Comparison of ENCODE assay signal across 8 mouse cellular contexts in genomic region chr7:24269667-24270287, GRCm38 (mm10). TPM values are rescaled to one million over a fixed set of nuclear protein-coding genes. Genes with fewer than 3 reads are reported as not detected.
DNase-seq lines count a peak whose midpoint lies in the region; ATAC-seq and TF ChIP-seq lines count a peak whose summit lies in the region.

No protein-coding gene starts in this region.

- no peak for TF ChIP-seq EP300 in liver, postnatal 0 days (IDR thresholded peaks at IDR 0.05; ENCODE audit: low read depth)

- TF ChIP-seq CTCF in Patski (IDR thresholded peaks at IDR 0.05), result no peak
- no peak for TF ChIP-seq CTCF in liver, postnatal 0 days (IDR thresholded peaks at IDR 0.05; ENCODE audit: low read depth)

- peaks cover 11% of the 10 kb centered on the region for H3K4me1 ChIP-seq in heart, embryonic 15.5 days (replicated peaks)
- H3K4me1 ChIP-seq in forebrain, embryonic 16.5 days (replicated peaks; ENCODE audit: control insufficient read depth, insufficient read depth, low read length), result peaks cover 7% of the 10 kb centered on the region
- H3K4me1 ChIP-seq in liver, postnatal 0 days (ENCODE audit: insufficient read depth), result 0 out of 2 replicates have a peak, but pooled peaks cover 2% of the 10 kb centered on the region

- POLR2A ChIA-PET in Patski (lab: Charles Lee), result interaction anchor here (0.6 to 1.4 kb wide), 4 partner anchors 11 to 35 kb away, joined by 3 to 4 read pairs (median 3); partner anchors contain the start of gene Zfp108

- H3K27ac ChIP-seq in heart, embryonic 15.5 days, result no peak overlapping the region
- no peak overlapping the region for H3K27ac ChIP-seq in forebrain, embryonic 16.5 days (ENCODE audit: low read length)
- H3K27ac ChIP-seq in liver, postnatal 0 days (ENCODE audit: low read depth), result no peak overlapping the region

- WGBS in heart, embryonic 15.5 days, result 36% methylated on average over 7 of the region's 7 CpGs
- 33% methylated on average over 7 of the region's 7 CpGs for WGBS in forebrain, embryonic 16.5 days
- WGBS in liver, postnatal 0 days (ENCODE audit: insufficient replicate concordance), result 33% methylated on average over 7 of the region's 7 CpGs

- H3K9ac ChIP-seq in heart, embryonic 15.5 days, result peak overlapping the region; percentile 87
- peak overlapping the region; percentile 95 for H3K9ac ChIP-seq in forebrain, embryonic 16.5 days (replicated peaks; ENCODE audit: low read depth, low read length)
- peak overlapping the region; percentile 64; the same call in 1 of the 2 replicates for H3K9ac ChIP-seq in liver, postnatal 0 days (replicated peaks)

- in situ Hi-C loops in Patski (cut with MboI; ENCODE audit: low pct_unique_long_range_greater_than_20kb), result no loop called here

- CTCF ChIA-PET in Patski (lab: Charles Lee), result interaction anchor here (1.2 kb wide), 1 partner anchor 15 kb away, joined by 3 read pairs; the partner anchor contains the start of gene Zfp108

- H3K36me3 ChIP-seq in heart, embryonic 15.5 days, result peaks cover 7% of the 10 kb centered on the region
- peaks cover 5% of the 10 kb centered on the region; the same call in 1 of the 2 replicates for H3K36me3 ChIP-seq in forebrain, embryonic 16.5 days (ENCODE audit: control insufficient read depth, insufficient read depth)
- H3K36me3 ChIP-seq in liver, postnatal 0 days (replicated peaks; ENCODE audit: insufficient read depth, low read length), result no peaks in the 10 kb centered on the region; the same call in 1 of the 2 replicates

- H3K9me3 ChIP-seq in heart, embryonic 15.5 days (replicated peaks), result no peaks in the 10 kb centered on the region
- H3K9me3 ChIP-seq in forebrain, embryonic 16.5 days (ENCODE audit: control insufficient read depth, low read length), result no peaks in the 10 kb centered on the region
- H3K9me3 ChIP-seq in liver, postnatal 0 days (ENCODE audit: low read length), result no peaks in the 10 kb centered on the region

- H3K27me3 ChIP-seq in heart, embryonic 15.5 days, result no peaks in the 10 kb centered on the region
- no peaks in the 10 kb centered on the region for H3K27me3 ChIP-seq in Patski
- no peaks in the 10 kb centered on the region for H3K27me3 ChIP-seq in forebrain, embryonic 16.5 days (replicated peaks; ENCODE audit: control insufficient read depth, insufficient read depth, low read length)
- H3K27me3 ChIP-seq in liver, postnatal 0 days (ENCODE audit: insufficient read depth, low read length), result no peaks in the 10 kb centered on the region

- no peak for ATAC-seq in heart, embryonic 15.5 days (replicated peaks; ENCODE audit: insufficient number of reproducible peaks, insufficient read depth, low FRiP score, low read depth)
- ATAC-seq in Patski, result peak; percentile 34
- peak; percentile 58 for ATAC-seq in forebrain, embryonic 16.5 days
- ATAC-seq in liver, postnatal 0 days, result peak; percentile 26; the same call in 1 of the 2 replicates

- H3K4me2 ChIP-seq in heart, embryonic 15.5 days, result peak overlapping the region; percentile 90
- H3K4me2 ChIP-seq in forebrain, embryonic 16.5 days (ENCODE audit: low read length), result peak overlapping the region; percentile 92
- peak overlapping the region; percentile 86 for H3K4me2 ChIP-seq in liver, postnatal 0 days (ENCODE audit: low read depth, low read length)

- H3K4me3 ChIP-seq in heart, embryonic 15.5 days, result peak overlapping the region; percentile 89
- peak overlapping the region; percentile 83 for H3K4me3 ChIP-seq in forebrain, embryonic 16.5 days (replicated peaks; ENCODE audit: low read length)
- peak overlapping the region; percentile 58 for H3K4me3 ChIP-seq in liver, postnatal 0 days (ENCODE audit: low read depth, low read length)

- DNase-seq in heart, adult 9 months (ENCODE audit: low spot score in 2 of 2), result no peak
- no peak for DNase-seq in Patski (ENCODE audit: low read depth, low spot score)
- DNase-seq in liver, postnatal 0 days, result no peak
- no peak for DNase-seq in ovary, postnatal 10 days (ENCODE audit: low spot score)
- no peak for DNase-seq in right cerebral cortex, postnatal 4 days
- no peak for DNase-seq in frontal cortex, adult 2 months (ENCODE audit: extremely low spot score in 1 of 2, low spot score in 1 of 2)

RNA-seq across cellular contexts. Expression of gene Zfp93, which starts 0.4 kb away (rescaled TPM):
- 5.4 and 6.5 TPM in 2 replicates for polyA plus RNA-seq in heart, embryonic 15.5 days (2015; fragmentation: Nextera tagmentation; extraction: Ambion mirVana)
- polyA plus RNA-seq in Patski (2021), result 12.5 TPM
- 11.7 and 12.8 TPM in 2 replicates for polyA plus RNA-seq in forebrain, embryonic 16.5 days (2015; fragmentation: Nextera tagmentation; extraction: Ambion mirVana)
- 1.1 and 1.2 TPM in 2 replicates for polyA plus RNA-seq in liver, postnatal 0 days (2015; fragmentation: Nextera tagmentation; extraction: Ambion mirVana)
- polyA plus RNA-seq in frontal cortex, adult 2 months (2012; rRNA removed), result 8.7 and 9.0 TPM in 2 replicates

RNA-seq across cellular contexts. Expression of gene Zfp108, which starts 15.2 kb away (rescaled TPM):
- polyA plus RNA-seq in heart, embryonic 15.5 days (2015; fragmentation: Nextera tagmentation; extraction: Ambion mirVana), result 2.1 and 3.0 TPM in 2 replicates
- polyA plus RNA-seq in Patski (2021), result 4.6 TPM
- 5.7 and 6.3 TPM in 2 replicates for polyA plus RNA-seq in forebrain, embryonic 16.5 days (2015; fragmentation: Nextera tagmentation; extraction: Ambion mirVana)
- 0.31 and 0.79 TPM in 2 replicates for polyA plus RNA-seq in liver, postnatal 0 days (2015; fragmentation: Nextera tagmentation; extraction: Ambion mirVana)
- polyA plus RNA-seq in frontal cortex, adult 2 months (2012; rRNA removed), result 4.7 and 5.7 TPM in 2 replicates

RNA-seq across cellular contexts. Expression of gene Zfp61, which starts 31.3 kb away (rescaled TPM):
- polyA plus RNA-seq in heart, embryonic 15.5 days (2015; fragmentation: Nextera tagmentation; extraction: Ambion mirVana), result 14.3 and 19.4 TPM in 2 replicates
- 14.0 TPM for polyA plus RNA-seq in Patski (2021)
- 56.0 and 56.3 TPM in 2 replicates for polyA plus RNA-seq in forebrain, embryonic 16.5 days (2015; fragmentation: Nextera tagmentation; extraction: Ambion mirVana)
- polyA plus RNA-seq in liver, postnatal 0 days (2015; fragmentation: Nextera tagmentation; extraction: Ambion mirVana), result 1.6 and 1.8 TPM in 2 replicates
- 27.5 and 28.7 TPM in 2 replicates for polyA plus RNA-seq in frontal cortex, adult 2 months (2012; rRNA removed)

RNA-seq across cellular contexts. Expression of gene Zfp109, which starts 32.4 kb away (rescaled TPM):
- polyA plus RNA-seq in heart, embryonic 15.5 days (2015; fragmentation: Nextera tagmentation; extraction: Ambion mirVana), result 2.9 and 3.5 TPM in 2 replicates
- polyA plus RNA-seq in Patski (2021), result 4.2 TPM
- 5.5 and 6.2 TPM in 2 replicates for polyA plus RNA-seq in forebrain, embryonic 16.5 days (2015; fragmentation: Nextera tagmentation; extraction: Ambion mirVana)
- polyA plus RNA-seq in liver, postnatal 0 days (2015; fragmentation: Nextera tagmentation; extraction: Ambion mirVana), result 0.40 and 0.65 TPM in 2 replicates
- polyA plus RNA-seq in frontal cortex, adult 2 months (2012; rRNA removed), result 4.4 and 4.5 TPM in 2 replicates

RNA-seq across cellular contexts. Expression of gene Zfp94, which starts 46.7 kb away (rescaled TPM):
- 4.3 and 5.5 TPM in 2 replicates for polyA plus RNA-seq in heart, embryonic 15.5 days (2015; fragmentation: Nextera tagmentation; extraction: Ambion mirVana)
- 8.8 TPM for polyA plus RNA-seq in Patski (2021)
- polyA plus RNA-seq in forebrain, embryonic 16.5 days (2015; fragmentation: Nextera tagmentation; extraction: Ambion mirVana), result 25.9 and 26.6 TPM in 2 replicates
- polyA plus RNA-seq in liver, postnatal 0 days (2015; fragmentation: Nextera tagmentation; extraction: Ambion mirVana), result 1.8 and 2.2 TPM in 2 replicates
- polyA plus RNA-seq in frontal cortex, adult 2 months (2012; rRNA removed), result 20.3 and 21.0 TPM in 2 replicates
